Mouse (Mus musculus): ENCODE data around the gene Ccdc30.
"Not testable (repeated sequence)": the region's sequence is repeated elsewhere in the genome, so short reads cannot be mapped to it uniquely, and the experiment has no call there.

Ccdc30 gene

GRCm38 (mm10) chr4:119313756-119314155 is 101.6 kb downstream of the Ccdc30 start:
- in situ Hi-C loops (cut with MboI, MseI): loop anchor here in 1 of 2 experiments (5.0 kb wide), 1 partner anchor 691 kb away; the partner anchor contains the start of genes Cfap57 and Ebna1bp2

- in situ Hi-C loops (cut with MboI, MseI): loop anchor here in 1 of 2 experiments (10.0 kb wide), 1 partner anchor 191 kb away; no protein-coding TSS in a partner anchor
Measured at GRCm38 (mm10) chr4:119305418-119305817, 109.9 kb downstream of the Ccdc30 start.

- in situ Hi-C loops (cut with MboI, MseI): loop anchor here in 1 of 2 experiments (10.0 kb wide), 1 partner anchor 188 kb away; no protein-coding TSS in a partner anchor
Measured at GRCm38 (mm10) chr4:119303291-119303690, 112.0 kb downstream of the Ccdc30 start.

- in situ Hi-C loops (cut with MboI, MseI): loop anchor here in 1 of 2 experiments (10.0 kb wide), 1 partner anchor 187 kb away; no protein-coding TSS in a partner anchor
Measured at GRCm38 (mm10) chr4:119301777-119302176, 113.5 kb downstream of the Ccdc30 start.

- in situ Hi-C loops (cut with MboI, MseI): loop anchor here in 1 of 2 experiments (10.0 kb wide), 1 partner anchor 186 kb away; no protein-coding TSS in a partner anchor
Measured at GRCm38 (mm10) chr4:119300761-119301160, 114.6 kb downstream of the Ccdc30 start.

GRCm38 (mm10) chr4:119297361-119297760 is 118.0 kb downstream of the Ccdc30 start:
- in situ Hi-C loops (cut with MboI, MseI): no loop called here

GRCm38 (mm10) chr4:119295134-119295453 is 120.2 kb downstream of the Ccdc30 start:
- in situ Hi-C loops (cut with MboI, MseI): no loop called here

GRCm38 (mm10) chr4:119294415-119295133 is 120.7 kb downstream of the Ccdc30 start, which contains the start of gene Ybx1:
Ybx1 (minus strand) TSS chr4:119294604.
- in situ Hi-C loops (cut with MboI, MseI): no loop called here

- in situ Hi-C loops (cut with MboI, MseI): no loop called here
Measured at GRCm38 (mm10) chr4:119293574-119294258, 121.6 kb downstream of the Ccdc30 start.

GRCm38 (mm10) chr4:119292771-119293573 is 122.3 kb downstream of the Ccdc30 start:
- in situ Hi-C loops (cut with MboI, MseI): no loop called here

- in situ Hi-C loops (cut with MboI, MseI): no loop called here
Measured at GRCm38 (mm10) chr4:119291921-119292320, 123.4 kb downstream of the Ccdc30 start.

GRCm38 (mm10) chr4:119285336-119285735 is 130.0 kb downstream of the Ccdc30 start:
- in situ Hi-C loops (cut with MboI, MseI): no loop called here

- in situ Hi-C loops (cut with MboI, MseI): no loop called here
Measured at GRCm38 (mm10) chr4:119284861-119285260, 130.5 kb downstream of the Ccdc30 start.

- in situ Hi-C loops (cut with MboI, MseI): not testable (repeated sequence)
Measured at GRCm38 (mm10) chr4:119278784-119279183, 136.5 kb downstream of the Ccdc30 start.

GRCm38 (mm10) chr4:119275726-119276125 is 139.6 kb downstream of the Ccdc30 start:
- in situ Hi-C loops (cut with MboI, MseI): no loop called here

- in situ Hi-C loops (cut with MboI, MseI): no loop called here
Measured at GRCm38 (mm10) chr4:119275226-119275625, 140.1 kb downstream of the Ccdc30 start.

- in situ Hi-C loops (cut with MboI, MseI): no loop called here
Measured at GRCm38 (mm10) chr4:119274627-119275026, 140.7 kb downstream of the Ccdc30 start.
